Mouse (Mus musculus) Patski (cell line): ENCODE measurements around the gene Tbc1d1. TPM values are rescaled to one million over a fixed set of nuclear protein-coding genes. Genes with fewer than 3 reads are reported as not detected.

ENCODE experiments used
- ATAC-seq: fragments of 100-300 bp; one replicate; pipeline ENCODE4 v1.8.0; 2021
- CTCF ChIA-PET: fragments of 350-600 bp; sonication (Branson Sonifier 250); formaldehyde crosslinking; loops from one replicate; lab custom pipeline; 2022; ENCODE audit warnings: inconsistent platforms; lab: Charles Lee
- POLR2A ChIA-PET: fragments of 350-600 bp; sonication (Branson Sonifier 250); formaldehyde crosslinking; loops from one replicate; lab custom pipeline; 2022; ENCODE audit warnings: antibody characterized with exemption, inconsistent platforms; lab: Charles Lee
- DNase-seq: peaks from one replicate; pipeline ENCODE4 v3.0.0-alpha.2; 2011; ENCODE audit warnings: low read depth, low spot score
- H3K27me3 ChIP-seq: fragments of 371-371 bp; one replicate; pipeline ENCODE4 v1.5.1; 2021
- CTCF ChIP-seq: fragments of 100-300 bp; IDR thresholded peaks from one replicate; pipeline ENCODE4 v1.5.1; 2021
- in situ Hi-C: fragments of 300-500 bp; cut with MboI; formaldehyde crosslinking; loops from 3 replicates; pipeline ENCODE4 v1.11.1; 2018; ENCODE audit warnings: low pct_unique_long_range_greater_than_20kb, mixed read lengths
- polyA plus RNA-seq: library from polyadenylated mRNA; unstranded; gene quantifications from one replicate; pipeline ENCODE4 v1.2.3, GENCODE M21; 2021

Tbc1d1 gene
- polyA plus RNA-seq, 1 experiment from 2014 or later, result 45.9 TPM

DNA sequence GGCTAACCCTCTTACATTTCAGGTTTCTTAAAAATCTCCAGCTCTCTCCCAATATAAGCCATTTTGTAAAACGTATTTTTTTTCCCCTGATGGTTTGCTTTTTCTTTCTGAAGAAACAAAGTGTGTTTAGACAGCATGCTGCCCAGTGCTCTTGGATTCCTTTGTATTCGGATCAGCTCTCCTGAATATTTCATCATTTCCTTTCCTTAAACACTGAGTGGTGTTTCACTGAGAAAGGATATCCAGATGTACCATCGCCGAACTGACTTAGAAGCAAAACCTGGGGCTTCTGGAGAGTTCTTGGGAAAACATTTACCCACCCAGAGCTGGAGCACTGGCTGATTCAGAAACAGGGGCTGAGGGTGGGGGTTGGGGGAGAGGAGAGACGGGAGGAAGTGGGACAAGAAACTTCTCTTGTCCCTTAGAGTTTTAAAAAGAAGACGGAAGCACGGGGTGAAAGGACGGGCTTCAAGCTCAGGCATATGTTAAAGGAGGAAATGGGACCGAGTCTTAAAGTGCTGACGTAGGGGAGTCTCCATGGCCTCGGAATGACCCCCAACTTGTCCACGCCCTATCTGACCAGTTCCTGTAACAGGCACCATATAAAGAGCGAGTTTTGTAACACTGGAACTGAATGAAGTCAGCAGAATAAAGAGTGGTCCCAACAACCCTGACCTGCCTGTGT is 222.6 kb downstream of the Tbc1d1 start:
- no peaks in the 10 kb centered on the region for H3K27me3 ChIP-seq
- DNase-seq, result no peak
- ATAC-seq, result no peak
- in situ Hi-C loops, result no loop called here
- TF ChIP-seq CTCF, result no peak
- ChIA-PET CTCF (interaction anchor here (1.0 to 2.6 kb wide), 6 partner anchors 10 to 505 kb away, joined by 3 to 8 read pairs (median 4); no protein-coding TSS in a partner anchor), POLR2A (interaction anchor here (0.6 kb wide), 1 partner anchor 252 kb away, joined by 3 read pairs; no protein-coding TSS in a partner anchor)

DNA sequence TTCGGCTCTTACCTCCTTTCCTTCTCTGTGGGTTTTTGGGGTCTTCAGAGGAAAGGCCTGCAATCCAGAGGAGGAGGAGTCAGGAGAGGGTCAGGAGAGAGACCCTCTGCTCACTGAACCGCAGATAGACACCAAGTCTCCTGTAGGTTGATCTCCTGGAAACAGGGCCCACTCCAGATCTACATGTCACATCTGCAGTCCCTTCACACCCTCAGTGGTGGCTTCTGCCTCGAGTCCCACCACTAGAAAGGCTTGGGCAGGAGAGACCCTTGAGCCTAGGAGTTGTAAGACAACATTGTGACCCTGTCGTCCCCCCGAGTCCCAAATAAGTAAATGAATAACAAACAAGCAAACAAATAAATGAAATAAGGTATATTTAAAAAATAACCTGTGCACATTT is 223.7 kb downstream of the Tbc1d1 start:
- ChIA-PET CTCF (interaction anchor here (2.6 kb wide), 1 partner anchor 433 kb away, joined by 8 read pairs; no protein-coding TSS in a partner anchor), POLR2A (no interaction called here)
- ATAC-seq, result no peak
- no peaks in the 10 kb centered on the region for H3K27me3 ChIP-seq
- TF ChIP-seq CTCF, result no peak
- in situ Hi-C loops, result loop anchor here (5.0 to 10.0 kb wide), 4 partner anchors 195 to 577 kb away; no protein-coding TSS in a partner anchor
- DNase-seq, result no peak

DNA sequence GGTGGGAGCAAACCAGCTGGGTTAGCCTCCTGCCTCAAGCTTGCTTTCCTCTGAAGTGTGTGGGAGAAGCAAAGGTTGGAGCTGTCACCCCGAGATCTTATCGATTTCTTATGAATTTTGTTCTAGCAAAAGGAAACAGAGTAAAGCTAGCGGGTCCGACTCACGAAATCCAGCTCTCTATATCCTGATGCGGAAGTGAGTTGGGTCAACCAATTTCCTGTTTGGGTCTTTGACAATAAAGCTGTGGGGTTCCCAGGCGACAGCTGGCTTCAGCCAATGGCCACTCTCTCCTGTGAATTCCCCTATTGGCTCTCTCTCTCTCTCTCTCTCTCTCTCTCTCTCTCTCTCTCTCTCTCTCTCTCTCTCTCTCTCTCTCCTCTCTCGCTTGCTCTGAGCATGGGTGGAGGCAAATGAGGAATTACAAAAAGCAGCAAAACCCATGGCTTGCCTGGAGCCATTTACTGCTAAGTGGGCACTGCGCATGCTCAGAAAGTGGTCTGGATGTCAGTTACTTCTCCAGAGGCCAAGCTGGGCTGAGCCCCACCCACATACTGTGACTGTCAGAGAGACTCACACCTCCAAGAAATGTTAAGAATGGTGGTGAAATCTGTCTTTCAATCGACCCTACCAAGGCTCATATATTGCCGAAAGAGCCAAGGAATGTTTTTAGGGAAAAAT is 224.7 kb downstream of the Tbc1d1 start:
- no peak for ATAC-seq
- ChIA-PET CTCF (interaction anchor here (0.9 to 3.4 kb wide), 4 partner anchors 11 to 432 kb away, joined by 3 to 14 read pairs (median 10); no protein-coding TSS in a partner anchor), POLR2A (no interaction called here)
- no peak for TF ChIP-seq CTCF
- H3K27me3 ChIP-seq, result no peaks in the 10 kb centered on the region
- in situ Hi-C loops, result loop anchor here (5.0 to 10.0 kb wide), 4 partner anchors 194 to 576 kb away; no protein-coding TSS in a partner anchor
- no peak for DNase-seq

DNA sequence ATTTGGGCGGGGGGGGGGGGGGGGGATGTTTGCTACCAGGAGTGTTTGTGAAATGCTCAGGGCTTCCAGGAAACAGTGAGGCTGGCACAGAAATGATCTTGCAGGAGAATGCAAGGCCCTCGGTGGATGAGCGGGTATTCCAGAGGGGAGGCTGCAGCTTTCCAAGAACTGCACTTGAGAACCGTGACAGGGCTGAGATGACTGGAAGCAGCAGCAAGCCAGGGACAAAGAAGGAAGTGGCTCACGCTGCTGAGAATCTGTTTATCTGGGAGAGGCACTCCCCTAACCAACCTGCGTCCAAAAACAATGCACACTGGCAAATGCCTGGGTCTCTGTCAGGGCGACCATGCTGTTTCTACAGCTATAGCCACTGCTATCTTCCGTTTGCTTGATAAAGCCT is 225.4 kb downstream of the Tbc1d1 start:
- ChIA-PET CTCF (interaction anchor here (0.8 to 3.4 kb wide), 4 partner anchors 11 to 424 kb away, joined by 3 to 14 read pairs (median 8); no protein-coding TSS in a partner anchor), POLR2A (no interaction called here)
- no peaks in the 10 kb centered on the region for H3K27me3 ChIP-seq
- in situ Hi-C loops, result loop anchor here (5.0 to 10.0 kb wide), 4 partner anchors 193 to 576 kb away; no protein-coding TSS in a partner anchor
- TF ChIP-seq CTCF, result no peak
- DNase-seq (no peak), ATAC-seq (no peak)

DNA sequence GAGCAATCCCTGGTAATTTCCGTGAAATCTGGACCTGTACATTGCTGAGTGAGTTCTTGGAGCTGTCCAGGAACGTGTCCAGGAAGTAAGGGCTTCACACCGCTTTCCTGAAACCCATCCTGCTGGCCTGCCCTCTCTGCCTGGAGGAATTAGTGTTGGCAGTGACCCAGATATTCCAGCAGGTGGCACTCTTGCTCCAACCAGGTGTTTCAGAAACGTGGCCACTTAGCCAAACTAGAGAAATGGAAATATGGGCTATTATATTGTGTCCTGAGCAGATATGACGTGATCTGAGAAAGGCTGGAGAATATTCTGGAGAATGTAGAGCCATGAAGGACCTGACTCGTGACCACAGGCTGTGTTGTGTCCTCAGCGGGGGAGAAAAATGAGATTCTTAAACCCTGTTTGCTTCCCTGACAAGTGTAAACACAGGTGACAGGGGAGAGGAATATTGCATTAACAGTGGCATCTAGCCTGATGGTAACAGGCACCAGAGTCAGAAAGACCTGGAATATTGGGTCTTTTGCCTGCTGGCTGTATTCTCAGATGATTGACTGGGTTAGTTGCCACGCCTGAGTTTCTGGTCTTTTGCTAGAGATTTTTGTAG is 226.4 kb downstream of the Tbc1d1 start:
- CTCF ChIA-PET, result interaction anchor here (0.7 to 4.5 kb wide), 12 partner anchors 9 to 483 kb away, joined by 3 to 29 read pairs (median 4); no protein-coding TSS in a partner anchor
- in situ Hi-C loops, result loop anchor here (5.0 to 10.0 kb wide), 4 partner anchors 192 to 575 kb away; no protein-coding TSS in a partner anchor
- no peaks in the 10 kb centered on the region for H3K27me3 ChIP-seq
- ATAC-seq (peak; percentile 55), DNase-seq (peak; percentile 81)
- POLR2A ChIA-PET, result interaction anchor here (0.9 to 2.0 kb wide), 2 partner anchors 9 to 431 kb away, joined by 4 to 7 read pairs; no protein-coding TSS in a partner anchor
- peak; percentile 98 for TF ChIP-seq CTCF

DNA sequence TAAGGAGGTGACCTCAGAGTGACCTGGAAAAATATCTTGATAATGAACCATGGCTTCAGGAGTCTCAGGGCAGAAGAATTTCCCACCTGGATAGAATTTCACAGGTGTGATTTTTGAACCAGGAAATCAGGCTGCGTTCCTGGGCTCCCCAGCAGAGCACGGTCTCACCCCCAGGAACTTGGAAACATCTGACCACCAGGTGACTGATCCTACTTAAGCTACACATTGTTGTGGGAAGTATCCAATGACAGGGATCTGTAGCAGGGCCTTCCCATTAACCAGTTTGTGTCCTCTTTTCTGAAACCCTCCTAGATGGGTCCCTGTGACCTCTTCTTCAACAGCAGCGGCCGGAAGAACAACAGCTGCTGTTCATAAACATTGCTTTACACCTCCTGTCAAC is 227.1 kb downstream of the Tbc1d1 start:
- CTCF ChIA-PET, result interaction anchor here (0.7 to 4.5 kb wide), 9 partner anchors 8 to 482 kb away, joined by 3 to 29 read pairs (median 4); no protein-coding TSS in a partner anchor
- POLR2A ChIA-PET, result interaction anchor here (0.9 to 2.0 kb wide), 2 partner anchors 8 to 431 kb away, joined by 4 to 7 read pairs; no protein-coding TSS in a partner anchor
- ATAC-seq, result no peak
- H3K27me3 ChIP-seq, result no peaks in the 10 kb centered on the region
- TF ChIP-seq CTCF, result no peak
- no peak for DNase-seq
- in situ Hi-C loops, result loop anchor here (5.0 to 10.0 kb wide), 4 partner anchors 192 to 574 kb away; no protein-coding TSS in a partner anchor

DNA sequence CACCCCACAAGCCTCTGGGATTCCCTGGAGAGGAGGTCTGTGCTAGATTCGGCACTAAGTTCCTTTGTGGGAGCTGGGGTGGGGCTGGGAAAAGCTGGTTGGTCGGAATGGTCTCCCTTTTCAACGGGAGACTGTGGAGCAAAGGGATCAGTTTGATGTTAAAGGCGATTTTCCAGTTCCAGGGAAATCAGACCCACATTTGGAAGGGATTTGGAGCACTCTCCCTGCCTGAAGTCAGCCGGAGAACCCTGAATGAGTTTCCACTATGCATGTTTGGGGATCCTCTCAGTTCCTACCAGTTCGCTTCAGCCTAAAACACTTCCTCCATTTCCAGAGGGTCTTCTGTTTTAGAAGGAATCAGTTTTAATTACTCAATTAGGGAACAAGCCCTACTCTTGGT is 228.4 kb downstream of the Tbc1d1 start:
- no peak for ATAC-seq
- CTCF ChIA-PET, result interaction anchor here (1.2 to 4.5 kb wide), 2 partner anchors 121 to 429 kb away, joined by 3 to 29 read pairs; no protein-coding TSS in a partner anchor

DNA sequence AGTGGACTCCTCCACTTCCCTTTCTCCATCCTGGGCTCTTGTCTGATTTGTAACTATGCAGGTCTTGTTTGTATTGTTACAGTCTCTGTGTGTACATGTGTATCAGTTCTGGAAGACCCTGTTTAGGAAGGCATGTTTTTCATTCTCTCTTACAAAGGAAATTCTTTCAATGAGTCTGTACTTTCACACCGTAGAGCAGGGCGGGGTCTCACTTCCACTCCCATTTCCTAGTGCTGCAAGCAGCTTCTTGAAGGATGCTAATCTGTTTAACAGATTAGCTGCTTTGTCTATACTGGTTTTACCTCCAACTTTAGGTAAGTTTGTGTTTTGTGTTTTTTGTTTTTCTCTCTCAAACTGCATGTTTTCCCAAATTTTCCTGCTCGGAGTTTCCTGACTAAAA is 230.9 kb downstream of the Tbc1d1 start:
- in situ Hi-C loops, result loop anchor here (5.0 to 10.0 kb wide), 2 partner anchors 120 to 188 kb away; no protein-coding TSS in a partner anchor
- ChIA-PET POLR2A (interaction anchor here (1.0 to 1.7 kb wide), 2 partner anchors 417 to 492 kb away, joined by 3 to 4 read pairs; no protein-coding TSS in a partner anchor), CTCF (interaction anchor here (0.8 to 2.6 kb wide), 4 partner anchors 11 to 497 kb away, joined by 3 to 9 read pairs (median 4); no protein-coding TSS in a partner anchor)
- no peak for TF ChIP-seq CTCF
- no peaks in the 10 kb centered on the region for H3K27me3 ChIP-seq
- no peak for DNase-seq
- ATAC-seq, result no peak

More for the DNA sequence above, 228.4 kb downstream of the Tbc1d1 start:
- no peak for TF ChIP-seq CTCF
- in situ Hi-C loops, result loop anchor here (5.0 to 10.0 kb wide), 4 partner anchors 190 to 573 kb away; no protein-coding TSS in a partner anchor
- H3K27me3 ChIP-seq, result no peaks in the 10 kb centered on the region
- DNase-seq, result no peak
- POLR2A ChIA-PET, result interaction anchor here (0.6 to 1.2 kb wide), 3 partner anchors 112 to 440 kb away, joined by 4 to 5 read pairs (median 4); no protein-coding TSS in a partner anchor
